Comparison of ENCODE assay signal across 19 mouse cellular contexts in genomic region chr14:110634147-110634546, GRCm38 (mm10).
A peak's percentile ranks its signal among the peaks of the same experiment; 100 is the strongest.
DNase-seq lines count a peak whose midpoint lies in the region; ATAC-seq and TF ChIP-seq lines count a peak whose summit lies in the region.
"Had no signal": no experiment of that assay in that cellular context is flagged by ENCODE, and none has a peak within 500 bp of the region (broad histone marks: within the 10 kb centered on the region; RNA-seq: fewer than 3 reads in every experiment).

No protein-coding gene starts in this region.

- H3K4me1 ChIP-seq in forebrain, postnatal 0 days (ENCODE audit: insufficient read depth), result no peaks in the 10 kb centered on the region
- H3K4me1 ChIP-seq in forebrain, embryonic 13.5 days, result no peaks in the 10 kb centered on the region
- no peaks in the 10 kb centered on the region for H3K4me1 ChIP-seq in midbrain, embryonic 13.5 days (replicated peaks)
- H3K4me1 ChIP-seq in midbrain, embryonic 11.5 days (ENCODE audit: control insufficient read depth, insufficient read depth, low read length), result no peaks in the 10 kb centered on the region
- H3K4me1 ChIP-seq: heart, embryonic 13.5 days; kidney, embryonic 15.5 days; liver, embryonic 13.5 days had no signal

- H3K27ac ChIP-seq in forebrain, postnatal 0 days (ENCODE audit: low read depth, low read length), result no peak overlapping the region; the same call in 1 of the 2 replicates
- no peak overlapping the region for H3K27ac ChIP-seq in forebrain, embryonic 13.5 days
- H3K27ac ChIP-seq in midbrain, embryonic 13.5 days, result no peak overlapping the region
- no peak overlapping the region for H3K27ac ChIP-seq in midbrain, embryonic 11.5 days (ENCODE audit: low read depth, low read length)
- H3K27ac ChIP-seq: heart, adult 2 months; heart, embryonic 13.5 days; kidney, embryonic 15.5 days; liver, embryonic 13.5 days; stomach, postnatal 0 days had no signal

- no peak overlapping the region for H3K9ac ChIP-seq in forebrain, postnatal 0 days
- H3K9ac ChIP-seq in forebrain, embryonic 13.5 days, result no peak overlapping the region
- no peak overlapping the region for H3K9ac ChIP-seq in midbrain, embryonic 13.5 days (replicated peaks)
- H3K9ac ChIP-seq in midbrain, embryonic 11.5 days (ENCODE audit: low read length), result no peak overlapping the region
- H3K9ac ChIP-seq: heart, embryonic 13.5 days; kidney, embryonic 15.5 days; liver, embryonic 13.5 days had no signal

- TF ChIP-seq CTCF in forebrain, postnatal 0 days (IDR thresholded peaks at IDR 0.05; ENCODE audit: low read depth), result no peak

- no peak overlapping the region for H3K4me2 ChIP-seq in forebrain, postnatal 0 days (ENCODE audit: low read depth)
- no peak overlapping the region for H3K4me2 ChIP-seq in forebrain, embryonic 13.5 days
- H3K4me2 ChIP-seq in midbrain, embryonic 13.5 days (replicated peaks), result no peak overlapping the region
- H3K4me2 ChIP-seq in midbrain, embryonic 11.5 days, result no peak overlapping the region
- H3K4me2 ChIP-seq: heart, embryonic 13.5 days; kidney, embryonic 15.5 days; liver, embryonic 13.5 days had no signal

- no peaks in the 10 kb centered on the region for H3K36me3 ChIP-seq in forebrain, postnatal 0 days (ENCODE audit: insufficient read depth)
- no peaks in the 10 kb centered on the region for H3K36me3 ChIP-seq in forebrain, embryonic 13.5 days (ENCODE audit: poor library complexity, severe bottlenecking)
- H3K36me3 ChIP-seq in midbrain, embryonic 13.5 days, result no peaks in the 10 kb centered on the region
- no peaks in the 10 kb centered on the region for H3K36me3 ChIP-seq in midbrain, embryonic 11.5 days (ENCODE audit: control insufficient read depth, insufficient read depth, low read length)
- H3K36me3 ChIP-seq: heart, embryonic 13.5 days; kidney, embryonic 15.5 days; liver, embryonic 13.5 days had no signal

- peak; percentile 17 for DNase-seq in forebrain, postnatal 0 days
- DNase-seq in midbrain, embryonic 11.5 days (ENCODE audit: low spot score, missing footprints), result no peak
- DNase-seq in brain, embryonic 18.5 days (ENCODE audit: low read depth, low spot score), result peak; percentile 20
- no peak for DNase-seq in lung, postnatal 14 days
- DNase-seq in thymus, postnatal 0 days (ENCODE audit: low spot score), result no peak
- DNase-seq: cerebellum, adult 2 months; gastrocnemius, postnatal 36 days; heart, adult 2 months; heart, postnatal 14 days; kidney, postnatal 36 days; liver, embryonic 13.5 days; lung, adult 2 months; right cerebral cortex, postnatal 14 days had no signal

- WGBS in forebrain, postnatal 0 days, result 68% methylated on average over 3 of the region's 3 CpGs
- WGBS in forebrain, embryonic 13.5 days, result 71% methylated on average over 3 of the region's 3 CpGs
- 69% methylated on average over 3 of the region's 3 CpGs for WGBS in midbrain, embryonic 13.5 days
- 77% methylated on average over 3 of the region's 3 CpGs for WGBS in midbrain, embryonic 11.5 days

- no peak overlapping the region for H3K4me3 ChIP-seq in forebrain, postnatal 0 days (ENCODE audit: low read depth, low read length)
- no peak overlapping the region for H3K4me3 ChIP-seq in forebrain, embryonic 13.5 days
- H3K4me3 ChIP-seq in midbrain, embryonic 13.5 days (replicated peaks), result no peak overlapping the region
- no peak overlapping the region for H3K4me3 ChIP-seq in midbrain, embryonic 11.5 days (ENCODE audit: low read depth, low read length)
- H3K4me3 ChIP-seq: heart, adult 2 months; heart, embryonic 13.5 days; kidney, embryonic 15.5 days; liver, embryonic 13.5 days had no signal

- H3K27me3 ChIP-seq in forebrain, postnatal 0 days (ENCODE audit: insufficient read depth, low read length), result no peaks in the 10 kb centered on the region
- no peaks in the 10 kb centered on the region for H3K27me3 ChIP-seq in forebrain, embryonic 13.5 days
- no peaks in the 10 kb centered on the region for H3K27me3 ChIP-seq in midbrain, embryonic 13.5 days
- no peaks in the 10 kb centered on the region for H3K27me3 ChIP-seq in midbrain, embryonic 11.5 days (ENCODE audit: control insufficient read depth, insufficient read depth, low read length)
- H3K27me3 ChIP-seq: heart, embryonic 13.5 days; kidney, embryonic 15.5 days; liver, embryonic 13.5 days had no signal

- ATAC-seq in forebrain, postnatal 0 days, result peak; percentile 85
- ATAC-seq in forebrain, embryonic 13.5 days, result no peak
- ATAC-seq in midbrain, embryonic 13.5 days, result peak; percentile 69; the same call in 1 of the 2 replicates
- ATAC-seq in midbrain, embryonic 11.5 days (ENCODE audit: low FRiP score), result no peak
- ATAC-seq: intestine, postnatal 0 days had no signal

- H3K9me3 ChIP-seq in forebrain, postnatal 0 days (ENCODE audit: low read length), result no peaks in the 10 kb centered on the region
- no peaks in the 10 kb centered on the region for H3K9me3 ChIP-seq in forebrain, embryonic 13.5 days (replicated peaks)
- H3K9me3 ChIP-seq in midbrain, embryonic 13.5 days, result no peaks in the 10 kb centered on the region
- no peaks in the 10 kb centered on the region for H3K9me3 ChIP-seq in midbrain, embryonic 11.5 days (ENCODE audit: control insufficient read depth, low read length)
- H3K9me3 ChIP-seq: heart, embryonic 13.5 days; kidney, embryonic 15.5 days; liver, embryonic 13.5 days had no signal

Comparison
In these comparisons a context has a peak if more than half of its experiments do, and no peak if none do; other contexts are left out.
1. ATAC-seq: peak in forebrain, postnatal 0 days (single experiment) and midbrain, embryonic 13.5 days (single experiment); none in forebrain, embryonic 13.5 days (single experiment) and midbrain, embryonic 11.5 days (single experiment).
2. DNase-seq: peak in forebrain, postnatal 0 days (single experiment) and brain, embryonic 18.5 days (single experiment); none in midbrain, embryonic 11.5 days (single experiment), lung, postnatal 14 days (single experiment) and thymus, postnatal 0 days (single experiment).